Mouse (Mus musculus): ENCODE data around the gene Itgb4. TPM values are rescaled to one million over a fixed set of nuclear protein-coding genes. Genes with fewer than 3 reads are reported as not detected.

Itgb4 gene
- polyA plus RNA-seq (2014; fragmentation: Illumina TruSeq; extraction: RNeasy Lipid Tissue Mini Kit (QIAGEN cat#74804); ENCODE audit: low read depth, low replicate concordance): not detected

GRCm38 (mm10) chr11:115974309-115975082 lies at the start of gene Itgb4:
Gene Itgb4, plus strand, starts transcription at chr11:115974709.

GRCm38 (mm10) chr11:115933108-115933746 lies 41.3 kb upstream of the Itgb4 start, which contains the start of the genes Sap30bp and Recql5:
Gene Sap30bp, plus strand, starts transcription at chr11:115933282.
Gene Recql5, minus strand, starts transcription at chr11:115933477.

GRCm38 (mm10) chr11:116012262-116012947 lies 37.9 kb downstream of the Itgb4 start, which contains the start of gene Galk1:
Gene Galk1, minus strand, starts transcription at chr11:116012719.

GRCm38 (mm10) chr11:116027756-116028155 lies 53.2 kb downstream of the Itgb4 start, which contains the start of gene H3f3b:
Gene H3f3b, minus strand, starts transcription at chr11:116027962.

GRCm38 (mm10) chr11:116030088-116030897 lies 55.8 kb downstream of the Itgb4 start, which contains the start of gene Unk:
Gene Unk, plus strand, starts transcription at chr11:116030322.

Other genes starting within 250 kb of the Itgb4 start
- gene Tmem94, start 209.3 kb upstream of the Itgb4 start, polyA plus RNA-seq (2014; fragmentation: Illumina TruSeq; extraction: RNeasy Lipid Tissue Mini Kit (QIAGEN cat#74804); ENCODE audit: low read depth, low replicate concordance): 0.97 TPM
- gene Caskin2, start 161.1 kb upstream of the Itgb4 start, polyA plus RNA-seq (2014; fragmentation: Illumina TruSeq; extraction: RNeasy Lipid Tissue Mini Kit (QIAGEN cat#74804); ENCODE audit: low read depth, low replicate concordance): 0.53 TPM
- gene Tsen54, start 160.0 kb upstream of the Itgb4 start, polyA plus RNA-seq (2014; fragmentation: Illumina TruSeq; extraction: RNeasy Lipid Tissue Mini Kit (QIAGEN cat#74804); ENCODE audit: low read depth, low replicate concordance): not detected
- 7.2 TPM for gene Llgl2, start 150.7 kb upstream of the Itgb4 start, polyA plus RNA-seq (2014; fragmentation: Illumina TruSeq; extraction: RNeasy Lipid Tissue Mini Kit (QIAGEN cat#74804); ENCODE audit: low read depth, low replicate concordance)
- gene Myo15b, start 116.3 kb upstream of the Itgb4 start, polyA plus RNA-seq (2014; fragmentation: Illumina TruSeq; extraction: RNeasy Lipid Tissue Mini Kit (QIAGEN cat#74804); ENCODE audit: low read depth, low replicate concordance): 3.7 TPM
- gene Smim5, start 74.7 kb upstream of the Itgb4 start, polyA plus RNA-seq (2014; fragmentation: Illumina TruSeq; extraction: RNeasy Lipid Tissue Mini Kit (QIAGEN cat#74804); ENCODE audit: low read depth, low replicate concordance): 0.85 TPM
- gene Smim6, start 62.7 kb upstream of the Itgb4 start, polyA plus RNA-seq (2014; fragmentation: Illumina TruSeq; extraction: RNeasy Lipid Tissue Mini Kit (QIAGEN cat#74804); ENCODE audit: low read depth, low replicate concordance): 1.8 TPM
- 6.3 TPM for gene Sap30bp, start 41.4 kb upstream of the Itgb4 start, polyA plus RNA-seq (2014; fragmentation: Illumina TruSeq; extraction: RNeasy Lipid Tissue Mini Kit (QIAGEN cat#74804); ENCODE audit: low read depth, low replicate concordance)
- gene Recql5, start 41.2 kb upstream of the Itgb4 start, polyA plus RNA-seq (2014; fragmentation: Illumina TruSeq; extraction: RNeasy Lipid Tissue Mini Kit (QIAGEN cat#74804); ENCODE audit: low read depth, low replicate concordance): 2.0 TPM
- not detected for gene Galk1, start 38.0 kb downstream of the Itgb4 start, polyA plus RNA-seq (2014; fragmentation: Illumina TruSeq; extraction: RNeasy Lipid Tissue Mini Kit (QIAGEN cat#74804); ENCODE audit: low read depth, low replicate concordance)
- gene H3f3b, start 53.3 kb downstream of the Itgb4 start, polyA plus RNA-seq (2014; fragmentation: Illumina TruSeq; extraction: RNeasy Lipid Tissue Mini Kit (QIAGEN cat#74804); ENCODE audit: low read depth, low replicate concordance): 617 TPM
- gene Unk, start 55.6 kb downstream of the Itgb4 start, polyA plus RNA-seq (2014; fragmentation: Illumina TruSeq; extraction: RNeasy Lipid Tissue Mini Kit (QIAGEN cat#74804); ENCODE audit: low read depth, low replicate concordance): 1.1 TPM
- not detected for gene Unc13d, start 103.3 kb downstream of the Itgb4 start, polyA plus RNA-seq (2014; fragmentation: Illumina TruSeq; extraction: RNeasy Lipid Tissue Mini Kit (QIAGEN cat#74804); ENCODE audit: low read depth, low replicate concordance)
- 27.0 TPM for gene Wbp2, start 112.3 kb downstream of the Itgb4 start, polyA plus RNA-seq (2014; fragmentation: Illumina TruSeq; extraction: RNeasy Lipid Tissue Mini Kit (QIAGEN cat#74804); ENCODE audit: low read depth, low replicate concordance)
- gene Trim47, start 152.5 kb downstream of the Itgb4 start, polyA plus RNA-seq (2014; fragmentation: Illumina TruSeq; extraction: RNeasy Lipid Tissue Mini Kit (QIAGEN cat#74804); ENCODE audit: low read depth, low replicate concordance): not detected
- gene Trim65, start 156.4 kb downstream of the Itgb4 start, polyA plus RNA-seq (2014; fragmentation: Illumina TruSeq; extraction: RNeasy Lipid Tissue Mini Kit (QIAGEN cat#74804); ENCODE audit: low read depth, low replicate concordance): 5.3 TPM
- 4.2 TPM for gene Mrpl38, start 164.2 kb downstream of the Itgb4 start, polyA plus RNA-seq (2014; fragmentation: Illumina TruSeq; extraction: RNeasy Lipid Tissue Mini Kit (QIAGEN cat#74804); ENCODE audit: low read depth, low replicate concordance)
- 7.5 TPM for gene Fbf1, start 193.5 kb downstream of the Itgb4 start, polyA plus RNA-seq (2014; fragmentation: Illumina TruSeq; extraction: RNeasy Lipid Tissue Mini Kit (QIAGEN cat#74804); ENCODE audit: low read depth, low replicate concordance)
- 0.93 TPM for gene Ten1, start 224.1 kb downstream of the Itgb4 start, polyA plus RNA-seq (2014; fragmentation: Illumina TruSeq; extraction: RNeasy Lipid Tissue Mini Kit (QIAGEN cat#74804); ENCODE audit: low read depth, low replicate concordance)
- gene Acox1, start 224.3 kb downstream of the Itgb4 start, polyA plus RNA-seq (2014; fragmentation: Illumina TruSeq; extraction: RNeasy Lipid Tissue Mini Kit (QIAGEN cat#74804); ENCODE audit: low read depth, low replicate concordance): 274 TPM